Mouse (Mus musculus): ENCODE data around the gene Plekhg1. TPM values are rescaled to one million over a fixed set of nuclear protein-coding genes. Genes with fewer than 3 reads are reported as not detected.

Gene Plekhg1
- polyA plus RNA-seq, 2 experiments = 0.75 to 0.98 TPM

DNA sequence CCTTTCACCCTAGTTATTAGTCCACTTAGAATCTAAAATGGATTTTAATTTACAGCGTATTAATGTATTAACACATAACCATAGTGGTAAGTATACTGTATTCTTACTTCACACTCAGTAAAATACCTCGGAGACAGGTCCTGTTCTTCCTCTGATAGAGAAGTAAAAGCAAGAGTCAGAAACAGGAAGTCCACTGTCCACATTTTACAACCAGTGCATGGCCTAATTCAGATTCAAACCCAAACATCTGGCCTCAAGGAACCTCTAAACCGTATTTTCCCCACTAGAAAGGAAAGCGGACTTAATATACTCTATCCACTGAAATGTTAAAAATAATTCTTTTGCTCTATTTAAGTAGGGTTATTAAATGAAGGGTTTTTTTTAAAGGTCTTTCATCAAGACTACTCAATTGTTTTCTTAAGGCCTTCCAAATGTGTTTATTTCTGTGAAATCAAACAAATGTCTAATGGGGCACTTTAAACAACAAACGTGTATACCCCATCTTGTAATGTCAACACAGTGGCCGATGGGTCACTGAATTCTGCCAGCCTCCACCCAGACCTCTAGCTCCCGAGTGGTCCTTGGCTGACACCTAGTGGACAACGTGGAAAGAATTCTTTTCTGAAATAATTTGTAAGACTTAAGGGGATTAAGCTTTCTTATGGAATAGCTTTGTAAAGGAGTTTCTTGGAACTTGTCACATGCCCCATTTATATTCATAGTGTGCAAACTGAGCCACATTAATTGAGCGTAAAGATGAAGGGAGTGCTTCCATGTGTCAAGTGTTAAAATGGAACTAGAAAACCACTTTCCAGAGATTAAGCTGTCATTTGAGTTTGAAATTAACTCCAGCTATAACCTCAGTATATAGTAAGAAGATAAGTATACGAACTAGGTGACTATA, 203.6 kb downstream of the Plekhg1 start:
- Histone ChIP-seq H3K4me1 (replicated peaks; ENCODE audit: control insufficient read depth in 2 of 2, insufficient read depth in 2 of 2, low read length in 1 of 2) (no peaks in the 10 kb centered on the region), H3K4me2 (ENCODE audit: low read depth) (no peak overlapping the region), H3K27ac (no peak overlapping the region), H3K36me3 (replicated peaks; ENCODE audit: control insufficient read depth, insufficient read depth, low read depth) (no peaks in the 10 kb centered on the region), H3K9ac (replicated peaks) (no peak overlapping the region), H3K9me3 (ENCODE audit: control insufficient read depth, low read length) (no peaks in the 10 kb centered on the region), H3K4me3 (ENCODE audit: insufficient read depth in 1 of 2, low read depth in 2 of 2, low read length in 2 of 2) (no peak overlapping the region), H3K27me3 (ENCODE audit: control insufficient read depth, insufficient read depth, low read length) (no peaks in the 10 kb centered on the region)
- DNase-seq (ENCODE audit: low read depth in 3 of 3, low spot score in 3 of 3) (peak; percentile 20 to 31 (median 22)), ATAC-seq (ENCODE audit: insufficient read depth) (no peak)
- TF ChIP-seq EP300 (IDR thresholded peaks at IDR 0.05; ENCODE audit: low read depth) (no peak), CTCF (IDR thresholded peaks at IDR 0.05; ENCODE audit: low read depth) (peak; percentile 82)
- WGBS (ENCODE audit: insufficient replicate concordance) = 19% methylated on average over 10 of the region's 10 CpGs

DNA sequence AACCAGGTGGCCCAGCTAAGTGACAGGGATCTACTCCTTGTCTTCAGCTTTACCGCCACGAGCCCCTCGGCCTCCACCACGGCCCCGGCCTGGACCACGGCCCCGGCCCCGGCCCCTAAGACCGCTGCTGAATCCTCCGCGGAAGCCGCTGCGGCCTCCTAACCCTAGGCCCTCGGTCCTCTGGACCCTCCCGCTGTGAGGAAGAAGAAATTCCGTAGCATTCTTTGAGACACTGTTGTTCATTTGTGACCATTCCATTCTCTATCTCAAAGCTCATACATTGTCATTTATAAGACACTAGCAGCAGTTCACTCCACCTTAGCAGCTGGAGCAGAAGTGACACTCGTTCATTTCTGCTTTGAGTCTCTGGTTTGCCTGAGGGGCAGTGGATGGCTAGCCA, 206.7 kb downstream of the Plekhg1 start:
- H3K4me1 ChIP-seq (replicated peaks; ENCODE audit: control insufficient read depth in 2 of 2, insufficient read depth in 2 of 2, low read length in 1 of 2) = no peaks in the 10 kb centered on the region
- H3K27ac ChIP-seq = no peak overlapping the region
- H3K36me3 ChIP-seq (replicated peaks; ENCODE audit: control insufficient read depth, insufficient read depth, low read depth) = no peaks in the 10 kb centered on the region
- no peak for ATAC-seq (ENCODE audit: insufficient read depth)
- H3K4me3 ChIP-seq (ENCODE audit: insufficient read depth in 1 of 2, low read depth in 2 of 2, low read length in 2 of 2) = no peak overlapping the region
- no peaks in the 10 kb centered on the region for H3K9me3 ChIP-seq (ENCODE audit: control insufficient read depth, low read length)
- H3K9ac ChIP-seq (replicated peaks) = no peak overlapping the region
- DNase-seq (ENCODE audit: low read depth in 3 of 3, low spot score in 3 of 3) = no peak
- no peak overlapping the region for H3K4me2 ChIP-seq (ENCODE audit: low read depth)
- 72% methylated on average over 17 of the region's 17 CpGs for WGBS (ENCODE audit: insufficient replicate concordance)
- H3K27me3 ChIP-seq (ENCODE audit: control insufficient read depth, insufficient read depth, low read length) = no peaks in the 10 kb centered on the region
- no peak for TF ChIP-seq CTCF (IDR thresholded peaks at IDR 0.05; ENCODE audit: low read depth)
- TF ChIP-seq EP300 (IDR thresholded peaks at IDR 0.05; ENCODE audit: low read depth) = no peak

DNA sequence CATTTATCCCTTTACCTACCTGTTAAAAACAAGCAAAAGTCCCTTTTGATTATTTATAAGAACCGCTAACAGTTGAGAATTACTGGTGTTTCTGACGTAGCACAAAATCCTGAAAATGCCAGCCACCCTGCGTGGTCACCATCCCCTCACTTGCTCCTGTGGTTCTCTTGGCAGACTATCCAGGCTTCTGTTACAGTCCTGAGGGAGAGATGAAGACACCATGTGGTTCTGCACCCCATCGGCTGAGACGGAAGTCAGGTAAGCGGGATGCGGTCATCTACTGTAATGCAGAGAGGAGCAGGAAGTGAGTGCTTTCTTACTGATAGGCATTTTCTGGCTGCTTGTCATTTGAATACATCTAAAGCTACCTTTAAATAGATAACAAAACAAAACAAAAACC, 207.2 kb downstream of the Plekhg1 start:
- Histone ChIP-seq H3K9ac (replicated peaks) (no peak overlapping the region), H3K27ac (no peak overlapping the region), H3K27me3 (ENCODE audit: control insufficient read depth, insufficient read depth, low read length) (no peaks in the 10 kb centered on the region), H3K4me1 (replicated peaks; ENCODE audit: control insufficient read depth in 2 of 2, insufficient read depth in 2 of 2, low read length in 1 of 2) (no peaks in the 10 kb centered on the region), H3K4me3 (ENCODE audit: insufficient read depth in 1 of 2, low read depth in 2 of 2, low read length in 2 of 2) (no peak overlapping the region), H3K4me2 (ENCODE audit: low read depth) (no peak overlapping the region), H3K36me3 (replicated peaks; ENCODE audit: control insufficient read depth, insufficient read depth, low read depth) (no peaks in the 10 kb centered on the region), H3K9me3 (ENCODE audit: control insufficient read depth, low read length) (no peaks in the 10 kb centered on the region)
- DNase-seq (ENCODE audit: low read depth in 3 of 3, low spot score in 3 of 3) = no peak
- no peak for TF ChIP-seq CTCF (IDR thresholded peaks at IDR 0.05; ENCODE audit: low read depth)
- no peak for TF ChIP-seq EP300 (IDR thresholded peaks at IDR 0.05; ENCODE audit: low read depth)
- no peak for ATAC-seq (ENCODE audit: insufficient read depth)
- 72% methylated on average over 7 of the region's 7 CpGs for WGBS (ENCODE audit: insufficient replicate concordance)

DNA sequence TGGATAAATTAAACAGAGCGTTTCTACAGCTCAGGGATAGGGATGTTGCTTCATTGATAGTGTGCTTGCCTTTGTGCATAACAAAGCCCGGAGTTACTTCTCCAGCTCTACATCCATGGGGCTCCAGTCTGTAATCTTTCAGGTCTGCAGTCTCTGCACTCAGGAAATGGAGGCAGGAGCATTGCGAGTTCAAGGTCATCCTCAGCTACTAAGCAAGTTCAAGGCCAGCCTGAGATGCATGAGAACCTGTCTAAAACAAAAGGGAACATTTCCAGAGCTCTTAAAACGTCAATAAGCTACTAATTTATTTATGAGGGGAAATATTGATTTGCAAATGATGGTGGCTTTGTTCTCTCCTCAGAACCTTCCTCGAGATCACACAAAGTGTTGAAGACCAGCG, 209.1 kb downstream of the Plekhg1 start:
- DNase-seq (ENCODE audit: low read depth in 3 of 3, low spot score in 3 of 3) = no peak
- no peaks in the 10 kb centered on the region for H3K27me3 ChIP-seq (ENCODE audit: control insufficient read depth, insufficient read depth, low read length)
- no peaks in the 10 kb centered on the region for H3K36me3 ChIP-seq (replicated peaks; ENCODE audit: control insufficient read depth, insufficient read depth, low read depth)
- no peak overlapping the region for H3K4me3 ChIP-seq (ENCODE audit: insufficient read depth in 1 of 2, low read depth in 2 of 2, low read length in 2 of 2)
- no peak overlapping the region for H3K4me2 ChIP-seq (ENCODE audit: low read depth)
- no peaks in the 10 kb centered on the region for H3K9me3 ChIP-seq (ENCODE audit: control insufficient read depth, low read length)
- ATAC-seq (ENCODE audit: insufficient read depth) = no peak
- H3K4me1 ChIP-seq (replicated peaks; ENCODE audit: control insufficient read depth in 2 of 2, insufficient read depth in 2 of 2, low read length in 1 of 2) = no peaks in the 10 kb centered on the region
- no peak for TF ChIP-seq CTCF (IDR thresholded peaks at IDR 0.05; ENCODE audit: low read depth)
- TF ChIP-seq EP300 (IDR thresholded peaks at IDR 0.05; ENCODE audit: low read depth) = no peak
- 67% methylated on average over 6 of the region's 6 CpGs for WGBS (ENCODE audit: insufficient replicate concordance)
- no peak overlapping the region for H3K27ac ChIP-seq
- H3K9ac ChIP-seq (replicated peaks) = no peak overlapping the region

DNA sequence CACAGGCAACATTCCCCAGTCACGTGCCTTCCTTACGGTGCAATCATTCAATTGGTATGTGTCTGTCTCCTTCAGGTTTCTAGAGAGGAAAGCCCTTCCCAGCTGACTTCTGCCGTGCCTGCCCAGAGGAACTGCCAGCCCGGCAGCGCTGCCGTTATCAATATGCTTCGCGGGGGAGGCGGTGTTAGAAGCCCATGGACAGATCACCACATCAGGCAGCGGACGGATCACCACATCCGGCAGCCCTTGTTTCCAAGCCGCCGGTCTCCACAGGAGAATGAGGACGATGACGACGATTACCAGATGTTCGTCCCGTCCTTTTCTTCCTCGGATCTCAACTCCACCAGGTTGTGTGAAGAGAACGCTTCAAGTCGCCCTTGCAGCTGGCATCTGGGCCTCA, 216.3 kb downstream of the Plekhg1 start:
- H3K4me1 ChIP-seq (replicated peaks; ENCODE audit: control insufficient read depth in 2 of 2, insufficient read depth in 2 of 2, low read length in 1 of 2) = no peaks in the 10 kb centered on the region
- DNase-seq (ENCODE audit: low read depth in 3 of 3, low spot score in 3 of 3) = no peak
- 77% methylated on average over 22 of the region's 22 CpGs for WGBS (ENCODE audit: insufficient replicate concordance)
- no peak overlapping the region for H3K4me2 ChIP-seq (ENCODE audit: low read depth)
- H3K36me3 ChIP-seq (replicated peaks; ENCODE audit: control insufficient read depth, insufficient read depth, low read depth) = no peaks in the 10 kb centered on the region
- H3K9ac ChIP-seq (replicated peaks) = no peak overlapping the region
- ATAC-seq (ENCODE audit: insufficient read depth) = no peak
- H3K27me3 ChIP-seq (ENCODE audit: control insufficient read depth, insufficient read depth, low read length) = no peaks in the 10 kb centered on the region
- no peak overlapping the region for H3K4me3 ChIP-seq (ENCODE audit: insufficient read depth in 1 of 2, low read depth in 2 of 2, low read length in 2 of 2)
- TF ChIP-seq EP300 (IDR thresholded peaks at IDR 0.05; ENCODE audit: low read depth) (no peak), CTCF (IDR thresholded peaks at IDR 0.05; ENCODE audit: low read depth) (no peak)
- H3K27ac ChIP-seq = no peak overlapping the region
- H3K9me3 ChIP-seq (ENCODE audit: control insufficient read depth, low read length) = no peaks in the 10 kb centered on the region

Measured in liver, embryonic 14.5 days (tissue).